Mouse (Mus musculus) ovary, postnatal 10 days (tissue): ENCODE results near the gene Lsm5.

ENCODE experiments used
- DNase-seq: peaks from one replicate; pipeline ENCODE4 v3.0.0; 2022; ENCODE audit warnings: low spot score

Gene Lsm5

GRCm38 (mm10) chr6:56703931-56704900 is at the start of gene Lsm5:
Lsm5 (minus strand) TSS chr6:56704710.
- DNase-seq = peak; percentile 73

- DNase-seq = no peak
Measured at GRCm38 (mm10) chr6:56753719-56754118, 49.2 kb upstream of the Lsm5 start.

GRCm38 (mm10) chr6:56745950-56746543 is 41.5 kb upstream of the Lsm5 start:
- no peak for DNase-seq

GRCm38 (mm10) chr6:56732545-56732944 is 28.0 kb upstream of the Lsm5 start:
- no peak for DNase-seq

- DNase-seq = no peak
Measured at GRCm38 (mm10) chr6:56720877-56721276, 16.4 kb upstream of the Lsm5 start.

- no peak for DNase-seq
Measured at GRCm38 (mm10) chr6:56719071-56719470, 14.6 kb upstream of the Lsm5 start.

- no peak for DNase-seq
Measured at GRCm38 (mm10) chr6:56715270-56715666, 10.8 kb upstream of the Lsm5 start.

- peak; percentile 88 for DNase-seq
Measured at GRCm38 (mm10) chr6:56714574-56715269, 10.2 kb upstream of the Lsm5 start, which contains the start of gene Avl9. Avl9 (plus strand) TSS chr6:56714899.

GRCm38 (mm10) chr6:56714186-56714573 is 9.7 kb upstream of the Lsm5 start:
- DNase-seq = no peak

GRCm38 (mm10) chr6:56692445-56692844 is 12.1 kb downstream of the Lsm5 start:
- DNase-seq = no peak

GRCm38 (mm10) chr6:56691205-56691604 is 13.3 kb downstream of the Lsm5 start:
- DNase-seq = peak; percentile 19

GRCm38 (mm10) chr6:56688238-56688637 is 16.3 kb downstream of the Lsm5 start:
- no peak for DNase-seq

- DNase-seq = no peak
Measured at GRCm38 (mm10) chr6:56664410-56664809, 40.1 kb downstream of the Lsm5 start.

GRCm38 (mm10) chr6:56655393-56655792 is 49.1 kb downstream of the Lsm5 start:
- DNase-seq = no peak

GRCm38 (mm10) chr6:56652121-56652592 is 52.4 kb downstream of the Lsm5 start:
- DNase-seq = no peak
